Mouse (Mus musculus): Measurements from ENCODE around the gene Gm3099.
"Not testable (repeated sequence)": the region's sequence is repeated elsewhere in the genome, so short reads cannot be mapped to it uniquely, and the experiment has no call there.

DNA sequence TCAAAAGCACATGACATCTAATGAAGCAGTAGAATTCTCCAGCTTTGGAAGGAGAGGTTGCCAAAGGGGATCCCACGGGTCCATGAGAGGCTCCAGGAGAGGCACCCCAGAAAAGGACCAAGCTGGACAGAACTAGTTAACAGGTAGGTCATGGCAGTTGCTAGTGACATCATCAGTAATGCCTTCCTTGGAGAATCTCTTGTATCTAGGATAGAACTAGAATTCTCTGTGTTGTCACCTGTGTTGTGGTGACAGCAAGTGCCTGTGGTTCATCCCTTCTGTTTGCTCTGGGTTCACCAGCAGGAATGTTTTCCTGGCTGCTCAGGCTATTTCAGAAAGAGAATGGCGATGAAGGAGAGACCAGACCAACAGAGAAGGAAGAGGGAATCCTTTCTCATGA lies 34.9 kb upstream of the Gm3099 start, which contains the start of gene Gm3095:
- TF ChIP-seq GATA1, TAL1 (IDR thresholded peaks at IDR 0.05; ENCODE audit: low read length): not testable (repeated sequence)

Measured in erythroblast, embryonic 14.5 days (primary cell).